Mouse (Mus musculus): ENCODE data around the gene Gm14288. TPM values are rescaled to one million over a fixed set of nuclear protein-coding genes. Genes with fewer than 3 reads are reported as not detected.
"Not testable (repeated sequence)": the region's sequence is repeated elsewhere in the genome, so short reads cannot be mapped to it uniquely, and the experiment has no call there.

The Gm14288 gene
- 4.0 TPM in 1 of 2 replicates, not detected in the other for polyA plus RNA-seq (2016; fragmentation: Nextera tagmentation; extraction: Ambion mirVana)

DNA sequence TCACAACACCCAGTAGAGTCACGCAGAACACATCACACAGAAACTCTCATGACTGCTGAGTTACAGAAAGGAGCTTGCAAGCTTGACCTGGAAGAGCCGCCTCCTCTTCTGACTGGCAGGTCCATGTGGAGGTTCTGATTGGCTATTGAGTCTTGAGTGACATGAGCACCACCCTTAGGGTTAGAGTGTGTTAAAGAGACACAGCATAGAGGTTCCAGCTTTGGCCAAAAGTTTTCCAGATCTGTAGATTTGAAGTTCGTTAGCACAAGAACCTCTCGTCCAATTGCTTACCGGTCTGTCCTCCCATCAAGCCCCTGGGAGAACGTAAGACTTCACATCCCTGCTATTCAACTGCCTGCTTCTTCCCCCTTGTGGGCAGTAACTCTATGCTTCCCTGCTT lies at the start of gene Gm14288:
Gene Gm14288 (minus strand): TSS at position 101 of the 400 bp plus-strand sequence.
- H3K9ac ChIP-seq, H3K4me3 ChIP-seq: not testable (repeated sequence)
- WGBS: no CpG with 5 or more reads among the region's 6 CpGs

GRCm38 (mm10) chr2:175741237-175741636 lies 59.7 kb downstream of the Gm14288 start, which contains the start of gene Gm2007:
Gene Gm2007, plus strand, starts transcription at chr2:175741537.
- not testable (repeated sequence) for H3K36me3 ChIP-seq; H3K4me3 ChIP-seq; H3K27ac ChIP-seq; H3K4me2 ChIP-seq (replicated peaks); H3K9me3 ChIP-seq (replicated peaks); H3K27me3 ChIP-seq; H3K9ac ChIP-seq; ATAC-seq (ENCODE audit: low FRiP score); H3K4me1 ChIP-seq
- WGBS: no CpG with 5 or more reads among the region's 2 CpGs

More for the DNA sequence above, at the start of gene Gm14288:
- not testable (repeated sequence) for H3K4me2 ChIP-seq (replicated peaks); H3K36me3 ChIP-seq; H3K4me1 ChIP-seq; H3K27me3 ChIP-seq; H3K27ac ChIP-seq; ATAC-seq (ENCODE audit: low FRiP score); H3K9me3 ChIP-seq (replicated peaks)

Other genes starting within 250 kb of the Gm14288 start
- gene Gm11007, start 157.1 kb downstream of the Gm14288 start, polyA plus RNA-seq (2016; fragmentation: Nextera tagmentation; extraction: Ambion mirVana): not detected in 2 replicates
- gene Zfp969, start 97.4 kb downstream of the Gm14288 start, polyA plus RNA-seq (2016; fragmentation: Nextera tagmentation; extraction: Ambion mirVana): 6.9 and 7.0 TPM in 2 replicates
- gene Gm2007, start 59.6 kb downstream of the Gm14288 start, polyA plus RNA-seq (2016; fragmentation: Nextera tagmentation; extraction: Ambion mirVana): not detected in 2 replicates
- gene Gm6710, start 68.1 kb upstream of the Gm14288 start, polyA plus RNA-seq (2016; fragmentation: Nextera tagmentation; extraction: Ambion mirVana): 23.8 and 26.1 TPM in 2 replicates
- 4.1 and 4.7 TPM in 2 replicates for gene Zfp966, start 130.0 kb upstream of the Gm14288 start, polyA plus RNA-seq (2016; fragmentation: Nextera tagmentation; extraction: Ambion mirVana)
- 17.9 and 23.3 TPM in 2 replicates for gene Gm2026, start 164.2 kb upstream of the Gm14288 start, polyA plus RNA-seq (2016; fragmentation: Nextera tagmentation; extraction: Ambion mirVana)

Data from hindbrain, embryonic 12.5 days (tissue).